Mouse (Mus musculus): ENCODE measurements around the gene Mtr. TPM values are rescaled to one million over a fixed set of nuclear protein-coding genes. Genes with fewer than 3 reads are reported as not detected.

Mtr gene
- total and polyA plus RNA-seq, 3 experiments, result 26.4 to 58.5 (median 48.7) TPM

GRCm38 (mm10) chr13:12188804-12189203 is 69.1 kb downstream of the Mtr start:
- Histone ChIP-seq H3K9me3 (replicated peaks) (no peaks in the 10 kb centered on the region), H3K27me3 (ENCODE audit: insufficient read depth, low read length) (no peaks in the 10 kb centered on the region), H3K36me3 (replicated peaks) (peaks cover 85% of the 10 kb centered on the region), H3K4me1 (ENCODE audit: insufficient read depth, low read depth, low read length) (no peaks in the 10 kb centered on the region), H3K4me3 (ENCODE audit: low read depth, low read length) (no peak overlapping the region)
- DNase-seq (ENCODE audit: low spot score) (no peak), ATAC-seq (ENCODE audit: extremely low read depth, insufficient number of reproducible peaks, low FRiP score, poor library complexity, severe bottlenecking) (no peak)
- no peak for TF ChIP-seq TAL1 (conservative IDR thresholded peaks at IDR 0.05; ENCODE audit: low read depth, low read length)

- peaks cover 29% of the 10 kb centered on the region for H3K36me3 ChIP-seq (replicated peaks)
- no peaks in the 10 kb centered on the region; the same call in 1 of the 2 replicates for H3K27me3 ChIP-seq (ENCODE audit: insufficient read depth, low read length)
- TF ChIP-seq CTCF (IDR thresholded peaks at IDR 0.05; ENCODE audit: low read depth, low read length), result no peak
- TF ChIP-seq POLR2AphosphoS5 (IDR thresholded peaks at IDR 0.05; ENCODE audit: insufficient replicate concordance, low read depth, low read length), result no peak
- TF ChIP-seq TAL1 (conservative IDR thresholded peaks at IDR 0.05; ENCODE audit: low read depth, low read length), result no peak
- TF ChIP-seq GATA1 (IDR thresholded peaks at IDR 0.05; ENCODE audit: borderline replicate concordance, low read length), result no peak
- TF ChIP-seq GATA2 (IDR thresholded peaks at IDR 0.05; ENCODE audit: borderline replicate concordance, low read depth, low read length), result no peak
- no peaks in the 10 kb centered on the region for H3K9me3 ChIP-seq (replicated peaks)
- H3K4me3 ChIP-seq (ENCODE audit: low read depth, low read length), result no peak overlapping the region
- DNase-seq (ENCODE audit: low spot score) (no peak), ATAC-seq (ENCODE audit: extremely low read depth, insufficient number of reproducible peaks, low FRiP score, poor library complexity, severe bottlenecking) (no peak)
- H3K4me1 ChIP-seq (ENCODE audit: insufficient read depth, low read depth, low read length), result no peaks in the 10 kb centered on the region
These were observed 78.4 kb downstream of the Mtr start for GRCm38 (mm10) chr13:12179481-12179880.

- no peak overlapping the region for H3K4me3 ChIP-seq (ENCODE audit: low read depth, low read length)
- ATAC-seq (ENCODE audit: extremely low read depth, insufficient number of reproducible peaks, low FRiP score, poor library complexity, severe bottlenecking), result no peak
- H3K36me3 ChIP-seq (replicated peaks), result peaks cover 10% of the 10 kb centered on the region
- TF ChIP-seq POLR2AphosphoS5 (IDR thresholded peaks at IDR 0.05; ENCODE audit: insufficient replicate concordance, low read depth, low read length), result no peak
- TF ChIP-seq CTCF (IDR thresholded peaks at IDR 0.05; ENCODE audit: low read depth, low read length), result no peak
- no peak for TF ChIP-seq TAL1 (conservative IDR thresholded peaks at IDR 0.05; ENCODE audit: low read depth, low read length)
- TF ChIP-seq GATA2 (IDR thresholded peaks at IDR 0.05; ENCODE audit: borderline replicate concordance, low read depth, low read length), result no peak
- no peak for DNase-seq (ENCODE audit: low spot score)
- H3K27me3 ChIP-seq (ENCODE audit: insufficient read depth, low read length), result peaks cover 5% of the 10 kb centered on the region
- no peaks in the 10 kb centered on the region for H3K4me1 ChIP-seq (ENCODE audit: insufficient read depth, low read depth, low read length)
- H3K9me3 ChIP-seq (replicated peaks), result no peaks in the 10 kb centered on the region
These were observed 81.2 kb downstream of the Mtr start for GRCm38 (mm10) chr13:12176761-12177160.

- H3K4me3 ChIP-seq (ENCODE audit: low read depth, low read length), result no peak overlapping the region
- peaks cover 10% of the 10 kb centered on the region for H3K36me3 ChIP-seq (replicated peaks)
- H3K4me1 ChIP-seq (ENCODE audit: insufficient read depth, low read depth, low read length), result no peaks in the 10 kb centered on the region
- ATAC-seq (ENCODE audit: extremely low read depth, insufficient number of reproducible peaks, low FRiP score, poor library complexity, severe bottlenecking) (no peak), DNase-seq (ENCODE audit: low spot score) (no peak)
- no peak for TF ChIP-seq TAL1 (conservative IDR thresholded peaks at IDR 0.05; ENCODE audit: low read depth, low read length)
- H3K27me3 ChIP-seq (ENCODE audit: insufficient read depth, low read length), result peaks cover 5% of the 10 kb centered on the region
- H3K9me3 ChIP-seq (replicated peaks), result no peaks in the 10 kb centered on the region
These were observed 81.8 kb downstream of the Mtr start for GRCm38 (mm10) chr13:12175988-12176736.

- Histone ChIP-seq H3K4me3 (ENCODE audit: low read depth, low read length) (no peak overlapping the region), H3K36me3 (replicated peaks) (no peaks in the 10 kb centered on the region), H3K4me1 (ENCODE audit: insufficient read depth, low read depth, low read length) (no peaks in the 10 kb centered on the region), H3K27me3 (ENCODE audit: insufficient read depth, low read length) (peaks cover 16% of the 10 kb centered on the region), H3K9me3 (replicated peaks) (no peaks in the 10 kb centered on the region)
- TF ChIP-seq POLR2AphosphoS5 (IDR thresholded peaks at IDR 0.05; ENCODE audit: insufficient replicate concordance, low read depth, low read length) (no peak), GATA2 (IDR thresholded peaks at IDR 0.05; ENCODE audit: borderline replicate concordance, low read depth, low read length) (no peak), GATA1 (IDR thresholded peaks at IDR 0.05; ENCODE audit: borderline replicate concordance, low read length) (no peak), CTCF (IDR thresholded peaks at IDR 0.05; ENCODE audit: low read depth, low read length) (no peak), TAL1 (conservative IDR thresholded peaks at IDR 0.05; ENCODE audit: low read depth, low read length) (no peak)
- ATAC-seq (ENCODE audit: extremely low read depth, insufficient number of reproducible peaks, low FRiP score, poor library complexity, severe bottlenecking) (no peak), DNase-seq (ENCODE audit: low spot score) (no peak)
These were observed 90.6 kb downstream of the Mtr start for GRCm38 (mm10) chr13:12167276-12167675.

- Histone ChIP-seq H3K9me3 (replicated peaks) (no peaks in the 10 kb centered on the region), H3K4me1 (ENCODE audit: insufficient read depth, low read depth, low read length) (no peaks in the 10 kb centered on the region), H3K36me3 (replicated peaks) (no peaks in the 10 kb centered on the region), H3K4me3 (ENCODE audit: low read depth, low read length) (no peak overlapping the region), H3K27me3 (ENCODE audit: insufficient read depth, low read length) (peaks cover 13% of the 10 kb centered on the region)
- ATAC-seq (ENCODE audit: extremely low read depth, insufficient number of reproducible peaks, low FRiP score, poor library complexity, severe bottlenecking), result no peak
- no peak for TF ChIP-seq GATA2 (IDR thresholded peaks at IDR 0.05; ENCODE audit: borderline replicate concordance, low read depth, low read length)
- TF ChIP-seq POLR2AphosphoS5 (IDR thresholded peaks at IDR 0.05; ENCODE audit: insufficient replicate concordance, low read depth, low read length), result no peak
- TF ChIP-seq TAL1 (conservative IDR thresholded peaks at IDR 0.05; ENCODE audit: low read depth, low read length), result no peak
- no peak for TF ChIP-seq CTCF (IDR thresholded peaks at IDR 0.05; ENCODE audit: low read depth, low read length)
- DNase-seq (ENCODE audit: low spot score), result no peak
These were observed 91.5 kb downstream of the Mtr start for GRCm38 (mm10) chr13:12166386-12166785.
